Mouse (Mus musculus) CH12.LX (cell line): ENCODE measurements around the gene Nfix. TPM values are rescaled to one million over a fixed set of nuclear protein-coding genes. Genes with fewer than 3 reads are reported as not detected.

Experiments
- DNase-seq: peaks from one replicate; pipeline ENCODE4 v3.0.0-alpha.2; 2013; ENCODE audit errors: extremely low read depth
- H3K27ac ChIP-seq: 2 replicates; pipeline ENCODE4 v1.5.1; 2012; ENCODE audit warnings: low read depth, mild to moderate bottlenecking, control low read depth, moderate library complexity; ENCODE audit not compliant: insufficient read depth
- H3K27me3 ChIP-seq: replicated peaks from 2 replicates; pipeline ENCODE3; 2012; ENCODE audit warnings: inconsistent platforms
- H3K36me3 ChIP-seq, 2 experiments: replicated peaks in 1 of 2; 2 replicates each; pipeline versions ENCODE3 to v1.6.1; 2012; ENCODE audit warnings: inconsistent platforms in 1 of 2, low read length in 1 of 2, mild to moderate bottlenecking in 1 of 2, mixed read lengths in 1 of 2, moderate library complexity in 1 of 2; ENCODE audit not compliant: control insufficient read depth in 1 of 2, insufficient read depth in 1 of 2
- H3K4me1 ChIP-seq, 2 experiments: 2 replicates each; pipeline ENCODE4 v1.6.1; 2012; ENCODE audit warnings: inconsistent platforms in 1 of 2, moderate library complexity in 1 of 2; ENCODE audit not compliant: insufficient read depth in 2 of 2, control insufficient read depth in 1 of 2
- H3K4me2 ChIP-seq: 2 replicates; pipeline ENCODE4 v1.6.1; 2012; ENCODE audit warnings: low read depth, mild to moderate bottlenecking, control low read depth; ENCODE audit not compliant: poor library complexity, insufficient read depth, severe bottlenecking
- H3K4me3 ChIP-seq, 3 experiments: fragments of 150-350 bp in 1 of 3; sonication (generic) in 1 of 3; replicated peaks in 1 of 3; 2 replicates each; pipeline versions ENCODE3 to v1.5.1; 2011 to 2012; ENCODE audit warnings: low read depth in 2 of 3, low read length in 2 of 3, mild to moderate bottlenecking in 2 of 3, moderate library complexity in 2 of 3, control low read depth in 1 of 3, improper control_type of control experiment in 1 of 3, inconsistent platforms in 1 of 3, mixed read lengths in 1 of 3; ENCODE audit not compliant: poor library complexity in 1 of 3
- H3K79me2 ChIP-seq: replicated peaks from 2 replicates; pipeline ENCODE4 v1.6.1; 2012; ENCODE audit warnings: mild to moderate bottlenecking, moderate library complexity; ENCODE audit not compliant: control insufficient read depth, poor library complexity, insufficient read depth, severe bottlenecking; ENCODE audit errors: extremely low read depth
- H3K9ac ChIP-seq: 2 replicates; pipeline ENCODE4 v1.6.1; 2012; ENCODE audit warnings: low read depth, mild to moderate bottlenecking, control low read depth, moderate library complexity; ENCODE audit not compliant: insufficient read depth
- H3K9me3 ChIP-seq: replicated peaks from 2 replicates; pipeline ENCODE3; 2012; ENCODE audit warnings: low read length, inconsistent platforms, mixed read lengths
- BHLHE40 ChIP-seq: IDR thresholded peaks from 2 replicates; pipeline ENCODE4 v1.6.1; 2011; ENCODE audit warnings: mild to moderate bottlenecking, low read depth, low read length, improper control_type of control experiment
- CHD1 ChIP-seq: IDR thresholded peaks from 2 replicates; pipeline ENCODE4 v1.6.1; 2012; ENCODE audit warnings: low read depth, low read length, improper control_type of control experiment, inconsistent platforms
- CHD2 ChIP-seq: IDR thresholded peaks from 2 replicates; pipeline ENCODE4 v1.6.1; 2011; ENCODE audit warnings: low read length, improper control_type of control experiment
- CTCF ChIP-seq, 2 experiments: IDR thresholded peaks in 1 of 2; conservative IDR thresholded peaks in 1 of 2; 2 replicates each; pipeline ENCODE4 v1.5.1; 2011 to 2012; ENCODE audit warnings: low read depth in 2 of 2, low read length in 2 of 2, improper control_type of control experiment in 1 of 2, inconsistent platforms in 1 of 2, mild to moderate bottlenecking in 1 of 2, moderate library complexity in 1 of 2
- E2F4 ChIP-seq: IDR thresholded peaks from 2 replicates; pipeline ENCODE4 v1.6.1; 2011; ENCODE audit warnings: low read depth, low read length, improper control_type of control experiment; ENCODE audit not compliant: insufficient replicate concordance
- ELF1 ChIP-seq: IDR thresholded peaks from 2 replicates; pipeline ENCODE4 v1.6.1; 2014; ENCODE audit warnings: low read depth, mild to moderate bottlenecking, inconsistent platforms, low read length, improper control_type of control experiment
- EP300 ChIP-seq: IDR thresholded peaks from 2 replicates; pipeline ENCODE4 v1.6.1; 2011; ENCODE audit warnings: low read length, improper control_type of control experiment
- ETS1 ChIP-seq: conservative IDR thresholded peaks from 2 replicates; pipeline ENCODE4 v1.6.1; 2012; ENCODE audit warnings: low read depth, mild to moderate bottlenecking, inconsistent platforms, low read length, improper control_type of control experiment, moderate library complexity
- IRF4 ChIP-seq: IDR thresholded peaks from 2 replicates; pipeline ENCODE4 v1.6.1; 2014; ENCODE audit warnings: low read depth, mild to moderate bottlenecking, inconsistent platforms, low read length, improper control_type of control experiment
- JUN ChIP-seq: IDR thresholded peaks from 2 replicates; pipeline ENCODE4 v1.6.1; 2011; ENCODE audit warnings: low read depth, mild to moderate bottlenecking, low read length, improper control_type of control experiment, moderate library complexity; ENCODE audit not compliant: insufficient read depth
- KAT2A ChIP-seq: IDR thresholded peaks from 2 replicates; pipeline ENCODE4 v1.6.1; 2012; ENCODE audit warnings: low read length, improper control_type of control experiment, inconsistent platforms; ENCODE audit not compliant: insufficient replicate concordance
- MEF2A ChIP-seq: IDR thresholded peaks from 2 replicates; pipeline ENCODE4 v1.6.1; 2014; ENCODE audit warnings: low read depth, mild to moderate bottlenecking, inconsistent platforms, low read length, improper control_type of control experiment, borderline replicate concordance
- MYC ChIP-seq: IDR thresholded peaks from 2 replicates; pipeline ENCODE4 v1.6.1; 2011; ENCODE audit warnings: low read depth, mild to moderate bottlenecking, improper control_type of control experiment, low read length
- RAD21 ChIP-seq: IDR thresholded peaks from 2 replicates; pipeline ENCODE4 v1.6.1; 2011; ENCODE audit warnings: low read depth, mild to moderate bottlenecking, low read length, improper control_type of control experiment, moderate library complexity
- SMC3 ChIP-seq: IDR thresholded peaks from 2 replicates; pipeline ENCODE4 v1.6.1; 2011; ENCODE audit warnings: low read depth, low read length, improper control_type of control experiment
- TBP ChIP-seq: conservative IDR thresholded peaks from 2 replicates; pipeline ENCODE4 v1.6.1; 2011; ENCODE audit warnings: low read depth, low read length, improper control_type of control experiment
- UBTF ChIP-seq: IDR thresholded peaks from 2 replicates; pipeline ENCODE4 v1.6.1; 2012; ENCODE audit warnings: low read depth, mild to moderate bottlenecking, inconsistent platforms, low read length, improper control_type of control experiment, moderate library complexity
- USF1 ChIP-seq: IDR thresholded peaks from 2 replicates; pipeline ENCODE4 v1.6.1; 2014; ENCODE audit warnings: low read depth, mild to moderate bottlenecking, inconsistent platforms, low read length, improper control_type of control experiment
- USF2 ChIP-seq: conservative IDR thresholded peaks from 2 replicates; pipeline ENCODE4 v1.6.1; 2011; ENCODE audit warnings: low read depth, low read length, improper control_type of control experiment
- ZC3H11A ChIP-seq: IDR thresholded peaks from 2 replicates; pipeline ENCODE4 v1.6.1; 2012; ENCODE audit warnings: low read depth, mild to moderate bottlenecking, inconsistent platforms, low read length, improper control_type of control experiment
- ZKSCAN1 ChIP-seq: IDR thresholded peaks from 2 replicates; pipeline ENCODE4 v1.6.1; 2012; ENCODE audit warnings: low read depth, inconsistent platforms, low read length, improper control_type of control experiment, borderline replicate concordance
- dilution Hi-C: fragments of 300-500 bp; cut with MboI; formaldehyde crosslinking; loops from 2 replicates; pipeline ENCODE4 v1.14.3; 2020; ENCODE audit warnings: low sequenced_read_pairs; ENCODE audit not compliant: extremely low pct_unique_long_range_greater_than_20kb, extremely low pct_ligation_motif_present
- in situ Hi-C: fragments of 300-500 bp; cut with MboI; formaldehyde crosslinking; loops from 3 replicates; pipeline ENCODE4 v1.14.3; 2019; ENCODE audit warnings: low sequenced_read_pairs, low pct_ligation_motif_present, low pct_unique_long_range_greater_than_20kb, mixed read lengths
- polyA plus RNA-seq: library from polyadenylated mRNA; unstranded; fragments of >175 nt; gene quantifications from 2 replicates; pipeline ENCODE4 v1.2.1, GENCODE M21; 2012; ENCODE audit warnings: low read depth; ENCODE audit not compliant: insufficient read length
- total RNA-seq, 2 experiments: library from RNA; depleted of rRNA; stranded (reverse); fragments of 300-350 nt in 1 of 2; fragments of >200 nt in 1 of 2; gene quantifications; 2 replicates each; pipeline ENCODE4 v1.2.3; 2012 to 2014

Gene Nfix
- total and polyA plus RNA-seq, 3 experiments = 0.09 to 10.5 (median 1.1) TPM

- Histone ChIP-seq H3K9ac (no peak overlapping the region), H3K9me3 (no peaks in the 10 kb centered on the region), H3K36me3 (no peaks in the 10 kb centered on the region), H3K4me3 (no peak overlapping the region), H3K4me1 (no peaks in the 10 kb centered on the region), H3K27me3 (peaks cover 84% of the 10 kb centered on the region), H3K79me2 (no peaks in the 10 kb centered on the region), H3K27ac (no peak overlapping the region), H3K4me2 (no peak overlapping the region)
- no peak for TF ChIP-seq USF1
- TF ChIP-seq TBP = no peak
- no peak for TF ChIP-seq ZC3H11A
- TF ChIP-seq MEF2A = no peak
- no peak for TF ChIP-seq UBTF
- no peak for TF ChIP-seq USF2
- TF ChIP-seq E2F4 = no peak
- no peak for TF ChIP-seq CHD2
- no peak for TF ChIP-seq IRF4
- no peak for TF ChIP-seq BHLHE40
- TF ChIP-seq JUN = no peak
- no peak for TF ChIP-seq MYC
- no peak for TF ChIP-seq CHD1
- TF ChIP-seq ELF1 = no peak
- no peak for TF ChIP-seq RAD21
- in situ Hi-C loops (no loop called here), dilution Hi-C loops (no loop called here)
- DNase-seq = no peak
Observed at GRCm38 (mm10) chr8:84767221-84767620, 32.9 kb downstream of the Nfix start.

DNA sequence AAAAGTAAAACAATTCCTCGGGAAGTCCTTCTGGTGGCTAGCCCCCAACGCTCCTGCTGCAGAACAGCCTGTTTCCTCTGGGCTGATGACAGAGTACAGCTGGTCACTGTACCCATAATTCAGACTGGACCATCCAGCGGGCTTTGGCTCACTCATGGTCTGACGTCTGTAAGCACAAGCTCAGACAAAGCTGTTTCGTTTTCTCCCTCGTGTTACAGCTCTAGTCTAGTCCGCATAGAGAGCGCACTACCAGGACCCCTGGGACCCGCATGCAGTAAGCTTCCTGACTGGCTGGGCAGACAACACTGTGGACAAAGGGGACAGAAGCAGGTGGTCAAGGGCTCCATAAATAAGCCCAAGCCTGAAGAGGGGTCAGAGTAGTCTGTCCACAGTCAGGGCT, 33.7 kb downstream of the Nfix start:
- H3K27me3 ChIP-seq = peaks cover 81% of the 10 kb centered on the region
- no peak for DNase-seq
- no peak overlapping the region for H3K4me2 ChIP-seq
- no peak overlapping the region for H3K27ac ChIP-seq
- no peaks in the 10 kb centered on the region for H3K9me3 ChIP-seq
- dilution Hi-C loops (no loop called here), in situ Hi-C loops (no loop called here)
- no peaks in the 10 kb centered on the region for H3K4me1 ChIP-seq
- H3K9ac ChIP-seq = no peak overlapping the region
- no peaks in the 10 kb centered on the region for H3K79me2 ChIP-seq
- TF ChIP-seq ZKSCAN1 (no peak), CTCF (conservative IDR thresholded peaks at IDR 0.05 in 1 of 2, IDR thresholded peaks at IDR 0.05 in 1 of 2; ENCODE audit: low read depth in 2 of 2, low read length in 2 of 2) (no peak), CHD1 (no peak), EP300 (no peak), CHD2 (no peak), SMC3 (no peak), ETS1 (no peak), MEF2A (no peak), USF2 (no peak), KAT2A (no peak)
- TF ChIP-seq, all 38 proteins: peak for 0
- Histone ChIP-seq H3K36me3 (no peaks in the 10 kb centered on the region), H3K4me3 (no peak overlapping the region)
